16 mouse cellular contexts compared by ENCODE assay signal in the genomic region with DNA sequence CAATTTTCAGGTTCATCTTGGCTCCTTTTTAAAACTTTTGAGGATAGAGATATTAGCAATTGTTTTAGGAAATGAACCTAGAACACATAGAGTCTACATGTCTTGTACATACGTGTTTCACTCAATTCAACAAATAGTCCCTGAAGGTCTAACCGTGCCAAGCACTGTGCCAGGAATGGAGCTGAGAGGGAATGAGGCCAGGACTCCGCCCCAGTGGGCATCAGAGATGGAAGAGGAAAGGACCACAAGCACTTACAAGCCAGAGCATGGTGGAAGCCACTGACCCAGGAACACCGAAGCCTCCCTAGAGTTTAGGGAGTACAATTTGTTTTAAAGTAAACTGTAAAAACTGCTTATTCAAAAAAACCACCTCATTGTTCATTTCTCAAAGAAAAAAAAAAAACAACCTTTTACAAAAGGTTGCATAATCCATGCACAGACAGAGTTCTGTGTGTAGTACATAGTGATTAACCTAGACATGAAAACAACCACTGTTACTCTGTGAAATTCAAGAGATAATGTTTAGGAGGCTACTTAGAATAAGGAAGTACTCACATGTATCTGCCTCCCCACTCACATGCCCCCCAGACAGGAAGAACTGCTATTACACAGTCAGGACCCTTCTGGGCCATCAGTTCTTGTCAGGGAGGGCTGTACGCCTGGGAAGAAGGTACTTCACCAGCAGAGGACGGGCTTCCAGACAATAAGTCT. TPM values are rescaled to one million over a fixed set of nuclear protein-coding genes. Genes with fewer than 3 reads are reported as not detected.
DNase-seq lines count a peak whose midpoint lies in the region; TF ChIP-seq lines count a peak whose summit lies in the region.
"Had no signal": no experiment of that assay in that cellular context is flagged by ENCODE, and none has a peak within 500 bp of the region (broad histone marks: within the 10 kb centered on the region; RNA-seq: fewer than 3 reads in every experiment).

No protein-coding gene starts in this region.

- TF ChIP-seq CTCF in heart, adult 2 months (IDR thresholded peaks at IDR 0.05): peak; percentile 16; the same call in 1 of the 2 replicates
- TF ChIP-seq CTCF in bone marrow macrophage, adult 2 months (IDR thresholded peaks at IDR 0.05; ENCODE audit: low read depth, low read length): no peak

- WGBS in heart, adult 2 months: 56% methylated on average over 6 of the region's 6 CpGs

- no peak for TF ChIP-seq POLR2A in heart, adult 2 months (IDR thresholded peaks at IDR 0.05; ENCODE audit: insufficient read depth, low read depth, low read length)
- no peak for TF ChIP-seq POLR2A in bone marrow macrophage, adult 2 months (IDR thresholded peaks at IDR 0.05; ENCODE audit: borderline replicate concordance, low read depth, low read length)

- peak overlapping the region; percentile 54 for H3K27ac ChIP-seq in heart, adult 2 months
- peak overlapping the region; percentile 54 for H3K27ac ChIP-seq in bone marrow macrophage, adult 2 months (ENCODE audit: insufficient read depth, low read depth, low read length)
- H3K27ac ChIP-seq: embryonic facial prominence, embryonic 12.5 days; hindbrain, embryonic 12.5 days; midbrain, embryonic 12.5 days had no signal

- peaks cover 35% of the 10 kb centered on the region for H3K36me3 ChIP-seq in heart, adult 2 months (ENCODE audit: control insufficient read depth, insufficient read depth, low read length)

- TF ChIP-seq EP300 in heart, adult 2 months (IDR thresholded peaks at IDR 0.05; ENCODE audit: insufficient read depth, low read depth, low read length): no peak

- intact Hi-C loops in heart, adult 2 months (cut with DNase I): no loop called here
- intact Hi-C loops in left cerebral cortex, postnatal 36 days (cut with DNase I): no loop called here

- H3K4me1 ChIP-seq in heart, adult 2 months (ENCODE audit: control insufficient read depth, insufficient read depth, low read length): peaks cover 19% of the 10 kb centered on the region
- peaks cover 64% of the 10 kb centered on the region for H3K4me1 ChIP-seq in bone marrow macrophage, adult 2 months (ENCODE audit: control insufficient read depth, insufficient read depth, low read length)
- H3K4me1 ChIP-seq: embryonic facial prominence, embryonic 12.5 days; hindbrain, embryonic 12.5 days; midbrain, embryonic 12.5 days had no signal

- H3K79me2 ChIP-seq in heart, adult 2 months (replicated peaks; ENCODE audit: control insufficient read depth, insufficient read depth, low read length): no peaks in the 10 kb centered on the region; the same call in 1 of the 2 replicates

- peak overlapping the region; percentile 16; the same call in 1 of the 2 replicates for H3K9ac ChIP-seq in heart, adult 2 months (ENCODE audit: low read depth, low read length)
- H3K9ac ChIP-seq: embryonic facial prominence, embryonic 12.5 days; forebrain, postnatal 0 days; hindbrain, embryonic 12.5 days; midbrain, embryonic 12.5 days had no signal

- no peaks in the 10 kb centered on the region for H3K27me3 ChIP-seq in heart, adult 2 months (ENCODE audit: control insufficient read depth, insufficient read depth, low read length)
- H3K27me3 ChIP-seq: embryonic facial prominence, embryonic 12.5 days; hindbrain, embryonic 12.5 days; midbrain, embryonic 12.5 days had no signal

- H3K4me3 ChIP-seq in heart, adult 2 months: no peak overlapping the region
- no peak overlapping the region for H3K4me3 ChIP-seq in bone marrow macrophage, adult 2 months (ENCODE audit: insufficient read depth, low read length)
- H3K4me3 ChIP-seq: embryonic facial prominence, embryonic 12.5 days; hindbrain, embryonic 12.5 days; midbrain, embryonic 12.5 days; myocyte had no signal

- no peak for DNase-seq in heart, adult 2 months
- DNase-seq in heart, adult 11 months: no peak
- DNase-seq in kidney, postnatal 36 days: peak; percentile 36 to 58
- no peak for DNase-seq in kidney, adult 18-20 months
- DNase-seq in 416B (ENCODE audit: low read depth): peak; percentile 22
- no peak for DNase-seq in left cerebral cortex, postnatal 36 days (ENCODE audit: low spot score in 2 of 2)
- no peak for DNase-seq in frontal cortex, postnatal 25 days (ENCODE audit: low spot score in 2 of 2)
- DNase-seq: cerebellum, postnatal 36 days; forebrain, postnatal 0 days; gastrocnemius, postnatal 36 days; thymus, adult 2 months had no signal

RNA-seq across cellular contexts. Expression of a gene that starts 9.9 kb away (rescaled TPM):
- 10 to 100 TPM; 24.6 to 26.1 TPM for total RNA-seq in heart, adult 2 months (2021)
- 18.7 and 22.5 TPM in 2 replicates for polyA plus RNA-seq in heart, adult 2 months (2012; rRNA removed)
- polyA plus RNA-seq in bone marrow macrophage, adult 2 months (2012; ENCODE audit: insufficient read depth, insufficient read length, missing spikeins): 98.6 and 100 TPM in 2 replicates
- total RNA-seq in left cerebral cortex, postnatal 36 days (2021): 10 to 100 TPM; 20.5 to 25.8 TPM

Comparison
In these comparisons a context has a peak if more than half of its experiments do, and no peak if none do; other contexts are left out.
1. DNase-seq: peak in kidney, postnatal 36 days (2 of 2) and 416B (single experiment); none in heart, adult 2 months (0 of 2), heart, adult 11 months (single experiment), kidney, adult 18-20 months (single experiment), left cerebral cortex, postnatal 36 days (0 of 2) and frontal cortex, postnatal 25 days (0 of 2).